Mouse (Mus musculus) thymus, adult 2 months (tissue): ENCODE results near the gene Pld2.

ENCODE experiments used
- CTCF ChIP-seq: fragments of 200-500 bp; IDR thresholded peaks from 2 replicates; pipeline ENCODE4 v1.5.1; 2012; ENCODE audit warnings: mild to moderate bottlenecking, control low read depth, low read length, moderate library complexity, borderline replicate concordance; ENCODE audit not compliant: control insufficient read depth, poor library complexity, insufficient read depth; ENCODE audit errors: extremely low read depth
- POLR2A ChIP-seq: fragments of 200-500 bp; IDR thresholded peaks from 2 replicates; pipeline ENCODE4 v1.6.1; 2012; ENCODE audit warnings: mild to moderate bottlenecking, low read length, control low read depth, moderate library complexity; ENCODE audit not compliant: control insufficient read depth, poor library complexity, insufficient read depth; ENCODE audit errors: extremely low read depth

GRCm38 (mm10) chr11:70516352-70516751 is 23.5 kb upstream of the Pld2 start:
- TF ChIP-seq POLR2A (no peak), CTCF (no peak)
